Comparison of ENCODE assay signal across 26 mouse cellular contexts in the genomic region with DNA sequence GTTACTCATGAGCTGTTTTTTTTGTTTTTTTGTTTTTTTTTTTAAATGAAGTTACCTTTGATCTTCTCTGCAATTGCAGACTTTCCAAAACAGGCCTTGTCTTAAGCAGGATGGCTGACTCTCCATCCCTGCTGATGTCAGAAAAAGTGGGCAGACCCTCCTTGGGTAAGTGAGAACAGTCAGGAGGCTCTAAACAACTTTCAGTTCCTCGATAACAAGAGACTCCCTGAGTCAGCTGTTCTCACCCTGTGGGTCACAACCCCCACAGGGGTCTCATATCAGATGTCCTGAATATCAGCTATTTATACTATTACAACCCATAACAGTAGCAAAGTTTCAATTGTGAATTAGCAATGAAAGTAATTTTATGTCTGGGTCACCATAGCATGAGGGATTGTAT. TPM values are rescaled to one million over a fixed set of nuclear protein-coding genes. Genes with fewer than 3 reads are reported as not detected.
"Had no signal": no experiment of that assay in that cellular context is flagged by ENCODE, and none has a peak within 500 bp of the region (broad histone marks: within the 10 kb centered on the region; RNA-seq: fewer than 3 reads in every experiment).

No protein-coding gene starts in this region.

- H3K27me3 ChIP-seq: embryonic facial prominence, embryonic 12.5 days; embryonic facial prominence, embryonic 13.5 days; embryonic facial prominence, embryonic 15.5 days; forebrain, embryonic 13.5 days; forebrain, embryonic 15.5 days had no signal

- H3K36me3 ChIP-seq: embryonic facial prominence, embryonic 10.5 days; embryonic facial prominence, embryonic 12.5 days; embryonic facial prominence, embryonic 15.5 days; forebrain, embryonic 10.5 days; forebrain, embryonic 12.5 days; forebrain, embryonic 15.5 days had no signal

- H3K9ac ChIP-seq: embryonic facial prominence, embryonic 12.5 days; embryonic facial prominence, embryonic 13.5 days; embryonic facial prominence, embryonic 15.5 days; forebrain, embryonic 12.5 days; forebrain, embryonic 13.5 days; forebrain, embryonic 15.5 days; forebrain, postnatal 0 days had no signal

- ATAC-seq: forebrain, embryonic 13.5 days; forebrain, embryonic 14.5 days; forebrain, embryonic 15.5 days; forebrain, embryonic 16.5 days; forebrain, postnatal 0 days had no signal

- H3K4me3 ChIP-seq: embryonic facial prominence, embryonic 10.5 days; embryonic facial prominence, embryonic 12.5 days; embryonic facial prominence, embryonic 13.5 days; embryonic facial prominence, embryonic 15.5 days; erythroblast, embryonic 14.5 days; forebrain, embryonic 10.5 days; forebrain, embryonic 12.5 days; forebrain, embryonic 13.5 days; forebrain, embryonic 15.5 days; gastrocnemius, adult 2 months; heart, adult 2 months had no signal

- DNase-seq: cerebellum, adult 9-10 months; cerebellum, adult 9-11 months; cerebellum, postnatal 10 days; cerebellum, postnatal 14 days; cerebellum, postnatal 25 days; cerebellum, postnatal 36 days; embryo, embryonic 11 days; forebrain, postnatal 0 days; gastrocnemius, adult 2 months; gastrocnemius, postnatal 10 days; gastrocnemius, postnatal 14 days; gastrocnemius, postnatal 25 days; gastrocnemius, postnatal 36 days; heart, adult 18-20 months; heart, adult 2 months had no signal

- H3K27ac ChIP-seq: embryonic facial prominence, embryonic 10.5 days; embryonic facial prominence, embryonic 12.5 days; embryonic facial prominence, embryonic 13.5 days; forebrain, embryonic 10.5 days; forebrain, embryonic 12.5 days; forebrain, embryonic 13.5 days; forebrain, embryonic 15.5 days; gastrocnemius, adult 2 months; heart, adult 2 months had no signal

- H3K9me3 ChIP-seq: embryonic facial prominence, embryonic 10.5 days; embryonic facial prominence, embryonic 12.5 days; embryonic facial prominence, embryonic 13.5 days; embryonic facial prominence, embryonic 15.5 days; forebrain, embryonic 10.5 days; forebrain, embryonic 12.5 days; forebrain, embryonic 13.5 days; forebrain, embryonic 15.5 days had no signal

- H3K4me2 ChIP-seq: embryonic facial prominence, embryonic 12.5 days; embryonic facial prominence, embryonic 13.5 days; embryonic facial prominence, embryonic 15.5 days; forebrain, embryonic 12.5 days; forebrain, embryonic 13.5 days; forebrain, embryonic 15.5 days had no signal

RNA-seq across cellular contexts. Expression of gene Tiam2, which starts 33.9 kb away (rescaled TPM):
- polyA plus RNA-seq: erythroblast, embryonic 14.5 days had no signal
